Mouse (Mus musculus): ENCODE data around the gene Trem1. TPM values are rescaled to one million over a fixed set of nuclear protein-coding genes. Genes with fewer than 3 reads are reported as not detected.

The Trem1 gene
- not detected for total RNA-seq (2021)

DNA sequence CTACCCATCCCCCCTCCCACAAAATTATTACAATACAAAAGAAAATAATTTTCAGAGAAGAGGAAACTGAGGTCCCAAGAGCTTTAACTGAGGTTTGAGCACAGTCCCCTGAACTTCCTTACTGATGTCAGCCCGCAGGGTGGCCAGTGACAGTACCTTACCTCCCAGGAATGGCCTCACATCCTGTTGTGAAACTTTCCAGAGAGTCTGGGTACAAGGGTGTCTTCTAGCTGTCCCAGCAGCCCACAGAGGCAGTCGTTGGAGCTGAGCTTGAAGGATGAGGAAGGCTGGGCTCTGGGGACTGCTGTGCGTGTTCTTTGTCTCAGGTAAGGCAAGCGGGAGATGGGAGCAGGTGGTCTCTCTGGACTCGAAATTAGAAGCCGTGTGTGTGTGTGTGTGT lies at the start of gene Trem1:
Gene Trem1 (plus strand): TSS at position 251 of the 400 bp plus-strand sequence.
- DNase-seq, result no peak

DNA sequence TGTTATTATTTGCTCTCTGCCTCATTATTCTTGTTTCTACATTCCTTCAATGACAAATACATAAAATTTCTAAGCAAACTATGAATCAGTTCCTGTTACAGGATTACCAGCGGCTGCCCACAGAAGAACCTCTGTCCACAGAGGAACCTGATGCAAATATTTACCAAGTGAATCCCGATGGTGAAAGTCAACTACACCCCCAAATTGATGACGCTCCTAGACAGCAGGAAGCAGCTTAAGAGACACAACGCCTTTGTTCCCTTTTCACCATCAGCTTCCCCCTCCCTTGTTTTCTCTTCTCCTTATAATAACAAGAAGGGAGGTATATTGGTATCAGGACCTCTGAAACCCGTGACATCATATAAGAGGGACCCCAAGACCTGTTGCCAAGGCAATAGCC lies 47.3 kb upstream of the Trem1 start:
- DNase-seq, result no peak

DNA sequence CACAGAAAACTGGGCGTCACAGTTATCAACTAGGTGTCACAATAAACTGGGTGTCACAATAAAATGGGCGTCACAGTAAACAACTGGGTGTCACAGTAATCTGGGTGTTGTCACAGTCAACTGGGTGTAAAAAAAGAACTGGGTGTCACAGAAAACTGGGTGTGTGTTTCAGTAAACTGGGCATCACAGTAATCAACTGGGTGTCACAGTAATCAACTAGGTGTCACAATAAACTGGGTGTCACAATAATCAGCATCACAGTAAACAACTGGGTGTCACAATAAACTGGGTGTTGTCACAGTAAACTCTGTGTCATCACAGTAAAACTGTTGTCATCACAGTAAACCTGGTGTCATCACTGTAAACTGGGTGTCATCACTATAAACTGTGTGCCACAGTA lies 40.2 kb upstream of the Trem1 start:
- DNase-seq, result no peak

DNA sequence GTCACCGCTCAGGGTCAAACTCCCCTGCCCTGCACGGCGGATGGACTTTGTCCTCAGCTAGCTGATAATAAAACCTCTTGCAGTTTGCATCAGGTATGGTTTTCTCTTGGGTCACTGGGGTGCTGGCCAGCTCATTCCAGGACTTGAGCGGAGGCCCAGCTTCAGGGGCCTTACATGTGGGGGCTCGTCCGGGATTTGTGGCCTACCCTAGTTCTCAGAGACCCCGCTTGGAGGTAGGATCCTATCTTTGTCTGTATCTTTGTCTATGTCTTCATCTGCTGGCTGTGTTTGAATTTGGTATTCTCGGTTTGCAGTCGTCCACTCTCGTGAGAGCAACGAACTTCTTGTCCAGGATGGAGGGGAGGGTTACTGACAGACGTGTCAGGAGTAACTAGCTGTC lies 29.5 kb upstream of the Trem1 start:
- no peak for DNase-seq

DNA sequence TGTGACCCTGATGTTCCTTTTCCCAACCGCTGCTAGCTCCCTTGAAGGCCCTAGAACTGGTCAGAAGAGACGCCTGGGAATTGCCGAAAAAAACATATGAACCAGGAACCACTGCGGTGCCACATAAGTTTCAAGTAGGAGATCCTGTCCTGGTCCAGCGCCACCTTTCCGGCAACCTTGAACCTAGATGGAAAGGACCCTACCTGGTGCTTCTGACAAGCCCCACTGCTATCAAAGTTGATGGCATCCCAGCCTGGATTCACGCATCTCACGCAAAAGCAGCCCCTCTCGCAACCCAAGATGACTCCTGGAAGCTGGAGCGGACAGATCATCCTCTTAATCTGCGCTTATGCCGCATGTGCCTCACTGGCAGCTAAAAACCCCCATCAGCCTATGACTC lies 20.0 kb upstream of the Trem1 start:
- no peak for DNase-seq

DNA sequence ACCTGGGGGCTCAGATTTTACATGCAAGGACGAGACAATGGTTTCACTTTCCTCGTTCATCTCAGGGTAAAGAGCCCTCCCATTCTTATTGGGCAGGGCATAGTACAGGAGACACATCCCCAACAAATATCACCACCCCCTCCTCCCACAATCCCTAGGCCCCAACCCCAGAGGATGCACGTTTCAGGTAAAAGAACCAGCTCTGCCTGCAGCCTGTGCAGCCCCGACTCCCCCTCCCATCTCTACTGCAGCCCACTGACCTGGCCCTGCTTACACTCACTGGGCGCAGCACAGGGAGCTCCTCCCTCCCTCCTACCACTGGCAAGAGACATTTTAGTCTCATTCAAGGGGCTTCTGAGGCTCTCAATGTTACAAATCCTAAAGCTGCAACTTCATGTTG lies 19.1 kb upstream of the Trem1 start:
- no peak for DNase-seq

DNA sequence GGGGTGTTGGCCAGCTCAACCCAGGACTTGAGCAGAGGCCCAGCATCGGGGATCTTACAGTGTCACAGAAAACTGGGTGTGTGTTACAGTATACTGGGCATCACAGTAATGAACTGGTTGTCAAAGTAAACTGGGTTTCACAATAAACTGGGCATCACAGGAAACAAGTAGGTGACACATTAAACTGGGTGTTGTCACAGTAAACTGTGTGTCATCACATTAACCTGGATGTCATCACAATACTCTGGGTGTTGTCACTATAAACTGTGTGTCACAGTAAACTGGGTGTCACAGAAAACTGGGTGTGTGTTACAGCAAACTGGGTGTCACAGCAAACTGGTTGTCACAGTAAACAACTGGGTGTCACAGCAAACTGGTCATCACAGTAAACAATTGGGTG lies 17.1 kb upstream of the Trem1 start:
- no peak for DNase-seq

DNA sequence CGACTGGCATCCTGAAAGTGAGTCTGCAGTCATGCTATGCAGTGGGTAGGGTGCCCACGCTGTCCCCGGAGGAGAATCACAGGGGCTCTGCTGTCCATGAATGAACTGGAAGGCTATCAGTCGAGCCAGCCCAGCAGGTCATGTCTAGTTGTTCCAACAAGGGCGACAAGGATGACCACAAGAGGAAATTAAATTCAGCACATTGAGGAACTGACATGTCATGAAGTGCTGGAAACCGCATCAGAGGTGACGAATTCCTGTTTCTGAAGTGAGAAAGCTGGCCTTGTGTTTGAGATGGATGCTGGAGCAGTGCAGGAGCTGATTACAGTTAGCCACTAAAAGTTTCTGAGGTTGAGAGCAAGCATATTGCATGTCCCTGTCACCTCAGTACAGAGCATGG lies 1.9 kb upstream of the Trem1 start:
- DNase-seq, result no peak

DNA sequence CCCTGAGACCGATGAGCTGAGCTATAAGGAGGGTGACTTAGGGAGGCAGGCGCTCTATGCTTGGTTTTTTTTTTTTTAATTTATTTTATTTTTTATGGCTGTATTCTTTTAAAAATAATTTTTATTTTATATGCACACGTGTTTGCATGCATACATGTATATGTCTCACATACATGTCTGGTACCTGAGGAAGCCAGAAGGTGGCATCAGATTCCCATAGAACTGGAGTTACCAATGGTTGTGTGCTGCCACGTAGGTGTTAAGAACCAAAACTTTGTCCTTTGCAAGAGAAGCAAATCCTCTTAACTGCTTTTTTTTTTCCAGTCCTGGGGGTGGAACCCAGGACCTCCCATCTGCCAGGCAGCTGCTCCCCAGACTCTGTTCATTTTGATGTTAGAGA lies 1.2 kb downstream of the Trem1 start:
- no peak for DNase-seq

DNA sequence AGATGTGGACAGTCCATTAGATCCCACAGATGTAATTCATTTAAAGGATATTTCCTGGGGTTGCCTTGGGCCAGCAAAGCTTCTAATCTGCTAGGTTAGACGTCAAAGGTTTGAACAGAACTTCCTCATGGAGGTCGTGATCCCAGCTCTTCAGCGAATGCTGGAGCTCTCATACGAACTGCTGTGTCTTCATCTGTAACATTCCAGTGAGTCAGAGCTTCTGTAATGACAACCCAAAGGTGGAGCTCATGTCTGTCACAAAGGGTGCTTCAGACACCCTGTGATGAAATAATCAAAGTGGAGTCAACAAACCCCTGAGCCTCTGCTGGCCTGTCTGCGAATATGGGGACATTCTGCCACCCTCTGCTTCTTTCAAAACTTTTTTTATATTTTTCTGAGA lies 2.0 kb downstream of the Trem1 start:
- no peak for DNase-seq

DNA sequence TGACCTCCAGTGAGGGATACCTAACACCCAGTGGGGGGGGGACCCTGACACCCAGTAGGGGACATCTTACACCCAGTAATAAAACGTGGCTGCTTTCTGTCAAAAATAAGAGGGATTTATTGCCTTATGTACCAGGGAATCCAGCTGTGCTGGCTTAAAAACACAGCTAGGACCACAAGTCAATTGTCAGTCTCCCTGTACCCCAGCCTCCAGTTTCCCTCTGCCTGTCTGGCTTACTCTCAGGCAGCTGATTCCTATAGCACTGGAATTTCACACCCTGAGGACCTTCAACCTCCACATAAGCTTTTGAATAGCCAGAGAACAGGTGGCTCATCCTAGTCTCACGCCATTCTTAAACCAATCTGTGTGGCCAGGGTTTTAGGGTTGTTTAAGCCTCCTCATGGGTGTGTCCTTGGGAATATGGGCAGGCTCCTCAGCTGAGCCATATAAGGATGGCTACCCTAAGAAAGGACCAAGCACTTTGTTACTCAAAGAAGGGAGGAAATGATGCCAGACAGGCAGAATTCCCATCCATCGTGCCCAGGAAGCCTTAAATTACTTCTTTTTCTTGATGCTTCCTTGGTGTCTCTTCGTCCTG lies 3.3 kb downstream of the Trem1 start:
- no peak for DNase-seq

DNA sequence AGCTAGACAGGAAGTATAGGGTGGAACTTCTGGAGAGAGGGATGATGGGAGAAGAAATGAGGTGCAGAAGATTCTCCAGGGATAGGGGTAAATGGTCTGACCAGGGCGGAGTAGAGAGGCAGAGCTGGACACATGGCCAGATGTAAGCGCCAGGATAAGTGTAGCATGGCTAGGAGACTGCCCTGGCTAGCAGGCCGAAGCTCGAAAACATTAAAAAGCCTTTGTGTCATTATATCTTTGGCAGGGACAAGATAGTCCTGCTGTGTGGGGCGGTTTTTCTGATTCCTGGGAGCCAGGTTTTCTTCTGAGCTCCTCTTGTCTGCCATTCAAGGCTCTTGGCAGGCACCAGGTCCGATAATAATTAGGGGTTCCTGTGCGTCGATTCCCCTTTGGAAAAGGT lies 5.1 kb downstream of the Trem1 start:
- no peak for DNase-seq

DNA sequence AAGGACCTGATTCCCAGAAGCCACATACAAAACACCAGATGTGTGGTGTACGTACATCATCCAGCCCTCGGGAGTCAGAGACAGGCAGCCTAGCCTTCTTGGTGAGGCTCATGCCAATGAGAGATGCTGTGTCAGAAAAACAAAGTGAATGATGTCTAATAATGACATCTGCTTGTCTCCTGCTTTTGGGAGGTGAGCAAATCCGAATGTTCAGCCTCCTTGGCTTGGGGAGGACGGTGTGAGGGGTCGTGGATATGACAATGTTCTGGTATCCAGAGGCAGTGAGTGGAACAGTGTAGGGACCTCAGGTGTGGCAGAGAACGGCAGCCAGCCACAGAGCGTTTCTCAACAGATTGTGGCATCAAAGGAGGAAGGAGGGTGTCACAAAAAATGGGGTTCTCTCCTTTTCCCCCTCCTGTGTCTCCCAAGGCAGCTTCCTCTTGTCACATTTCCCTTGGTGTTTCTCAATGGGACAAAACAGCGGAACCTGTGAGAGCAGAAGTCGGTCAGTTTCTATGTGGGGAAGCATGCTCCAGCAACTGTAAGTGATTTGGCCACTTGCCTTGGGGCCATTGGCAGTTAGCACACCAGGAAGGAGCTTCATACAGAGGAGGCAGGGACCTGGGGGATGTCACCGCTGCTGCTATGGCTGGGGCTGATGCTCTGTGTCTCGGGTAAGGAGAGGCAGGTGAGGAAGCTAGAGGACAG lies 14.8 kb downstream of the Trem1 start, which contains the start of gene Trem3:
Gene Trem3 (plus strand): TSS at position 557 of the 708 bp plus-strand sequence.
- no peak for DNase-seq

DNA sequence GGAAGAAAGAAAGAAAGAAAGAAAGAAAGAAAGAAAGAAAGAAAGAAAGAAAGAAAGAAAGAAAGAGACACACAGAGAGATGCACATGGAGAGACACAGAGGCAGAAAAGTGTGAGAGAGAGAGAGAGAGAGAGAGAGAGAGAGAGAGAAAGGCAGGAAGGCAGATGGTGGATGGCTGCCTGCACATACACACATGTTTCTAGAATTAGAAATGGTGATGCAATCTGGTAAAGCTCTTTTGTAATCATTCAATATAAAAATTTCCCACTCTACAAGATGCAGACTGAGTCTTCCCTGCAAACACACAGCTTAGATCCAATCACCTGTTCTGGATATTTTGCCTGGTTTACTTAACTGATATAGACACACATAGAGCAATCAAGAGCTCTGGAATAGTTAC lies 16.5 kb downstream of the Trem1 start:
- no peak for DNase-seq

DNA sequence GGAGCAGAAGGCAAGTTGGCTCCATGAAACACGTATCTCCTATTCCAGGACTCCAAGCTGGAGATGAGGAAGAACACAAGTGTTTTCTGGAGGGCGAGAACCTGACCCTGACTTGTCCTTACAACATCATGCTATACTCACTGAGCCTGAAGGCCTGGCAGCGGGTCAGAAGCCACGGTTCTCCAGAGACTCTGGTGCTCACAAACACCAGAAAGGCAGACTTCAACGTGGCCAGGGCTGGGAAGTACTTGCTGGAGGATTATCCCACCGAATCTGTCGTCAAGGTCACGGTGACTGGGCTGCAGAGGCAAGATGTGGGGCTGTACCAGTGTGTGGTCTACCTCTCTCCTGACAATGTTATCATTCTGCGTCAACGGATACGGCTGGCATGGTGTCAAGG lies 16.9 kb downstream of the Trem1 start:
- DNase-seq, result no peak

DNA sequence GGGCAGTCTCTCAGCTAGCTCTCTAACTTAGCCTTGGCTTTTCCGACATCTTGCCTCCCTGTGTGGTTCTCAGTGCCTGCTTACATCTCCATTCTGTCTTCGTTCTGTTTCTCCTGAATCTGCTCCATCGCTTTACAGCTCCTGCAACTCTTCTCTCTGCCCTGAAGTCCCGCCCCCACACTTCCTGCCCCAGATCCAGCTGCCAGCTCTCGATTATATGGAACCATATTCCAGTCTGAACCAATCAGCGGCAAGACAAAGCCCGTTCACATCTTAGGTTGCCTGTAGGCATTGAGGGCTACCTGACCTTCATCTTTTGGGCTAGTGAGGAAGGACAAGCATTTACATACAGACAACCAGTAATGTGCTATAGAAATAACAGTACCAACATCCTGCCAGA lies 18.1 kb downstream of the Trem1 start:
- DNase-seq, result no peak

DNA sequence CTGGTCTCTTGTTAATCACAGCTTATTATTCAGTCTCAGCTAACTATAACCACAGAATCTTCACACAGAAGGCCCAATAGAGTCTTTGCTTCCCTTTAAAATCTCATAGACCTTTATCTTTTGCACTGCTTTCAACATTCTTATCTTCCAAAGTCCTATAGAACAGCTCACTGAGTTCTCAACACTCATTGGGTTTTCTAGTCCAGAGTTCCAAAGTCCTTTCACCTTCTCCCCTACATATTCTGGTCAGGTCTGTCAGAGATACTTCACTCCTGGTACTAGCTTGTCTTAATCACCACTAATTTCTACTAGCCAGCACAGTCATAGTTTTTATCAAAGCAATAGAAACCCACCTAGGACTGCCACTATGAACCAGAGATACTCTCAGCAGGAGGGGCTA lies 24.0 kb downstream of the Trem1 start:
- DNase-seq, result no peak

DNA sequence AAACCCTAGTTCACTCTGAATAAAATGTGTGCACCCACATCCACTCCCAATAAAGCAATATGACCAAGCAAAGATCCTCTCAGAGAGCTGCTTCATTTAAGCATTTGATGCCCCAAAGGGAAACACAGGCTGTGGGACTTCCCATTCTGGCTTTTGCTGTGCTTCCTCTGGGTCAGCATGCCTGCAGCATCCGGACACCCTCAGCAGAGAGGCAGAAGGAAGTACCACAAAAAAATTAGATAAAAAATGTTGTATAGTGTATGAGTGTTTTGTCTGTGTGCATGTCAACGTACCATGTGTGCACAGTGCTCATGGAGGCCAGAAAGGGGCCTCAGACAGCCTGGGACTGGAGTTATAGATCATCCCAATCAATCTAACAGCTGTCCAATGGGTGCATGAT lies 29.3 kb downstream of the Trem1 start:
- no peak for DNase-seq

DNA sequence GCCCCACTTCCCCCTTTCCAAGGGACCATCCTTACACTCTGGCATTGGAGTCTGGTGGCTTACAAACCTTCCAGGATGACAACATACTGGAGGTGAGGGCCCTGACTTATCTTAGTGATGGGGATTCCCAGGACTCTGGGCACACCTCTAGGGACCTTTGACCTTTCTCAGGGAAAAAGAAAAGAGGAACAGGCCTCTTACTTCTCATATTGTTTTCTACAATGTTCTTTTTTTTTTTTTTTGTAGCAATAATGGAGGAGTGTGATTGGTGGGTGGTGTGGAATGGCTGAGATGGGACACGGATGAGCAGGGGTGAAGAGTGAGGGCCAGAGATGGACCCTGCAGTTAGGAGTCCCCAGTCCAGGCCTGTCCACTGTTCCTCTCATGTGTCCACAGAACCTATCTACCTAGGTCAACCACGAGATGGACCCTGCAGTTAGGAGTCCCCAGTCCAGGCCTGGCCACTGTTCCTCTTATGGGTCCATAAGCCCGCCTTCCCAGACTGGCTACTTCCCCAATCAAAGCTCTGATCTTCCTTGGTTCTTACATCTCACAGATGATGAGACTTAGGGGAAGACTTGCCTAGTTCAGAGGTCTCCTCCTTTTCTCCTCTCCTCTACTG lies 31.3 kb downstream of the Trem1 start, which contains the start of gene Treml4:
Gene Treml4 (plus strand): TSS at position 555 of the 622 bp plus-strand sequence.
- no peak for DNase-seq

DNA sequence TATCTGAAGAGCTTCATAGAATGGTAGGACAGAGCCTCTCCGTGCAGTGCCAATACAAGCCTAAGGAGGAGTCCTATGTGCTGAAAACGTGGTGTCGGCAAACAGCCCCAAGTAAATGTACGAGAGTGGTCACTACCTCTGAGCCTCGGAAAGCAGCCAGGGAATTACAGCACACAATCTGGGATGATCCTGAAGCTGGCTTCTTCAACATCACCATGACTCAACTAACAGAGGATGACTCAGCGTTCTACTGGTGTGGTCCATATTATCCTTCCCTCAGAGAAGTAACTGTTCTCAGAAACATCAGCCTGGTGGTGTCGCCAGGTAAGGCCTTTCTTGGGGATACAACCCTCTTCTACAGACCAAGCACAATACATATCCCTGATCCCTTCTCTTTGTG lies 32.1 kb downstream of the Trem1 start:
- DNase-seq, result no peak

DNA sequence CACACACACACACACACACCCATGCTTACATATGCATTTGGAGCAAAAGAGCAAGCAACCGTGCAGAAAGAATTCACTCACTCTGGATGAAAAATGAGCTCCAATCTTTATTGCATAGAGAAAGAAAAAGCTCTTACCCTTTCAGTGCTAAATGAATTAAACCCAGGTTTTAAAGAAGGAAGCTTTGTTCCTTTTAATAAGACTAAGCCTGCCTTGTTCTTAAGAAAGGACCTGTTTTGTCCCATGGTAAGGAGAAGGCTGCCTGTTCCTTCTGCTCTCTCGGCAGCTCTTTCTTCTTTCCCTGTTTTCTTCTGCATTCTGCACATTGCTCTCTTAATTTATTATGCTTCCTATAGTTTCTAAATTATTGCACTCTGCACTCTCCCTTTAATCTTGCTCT lies 33.6 kb downstream of the Trem1 start:
- no peak for DNase-seq

DNA sequence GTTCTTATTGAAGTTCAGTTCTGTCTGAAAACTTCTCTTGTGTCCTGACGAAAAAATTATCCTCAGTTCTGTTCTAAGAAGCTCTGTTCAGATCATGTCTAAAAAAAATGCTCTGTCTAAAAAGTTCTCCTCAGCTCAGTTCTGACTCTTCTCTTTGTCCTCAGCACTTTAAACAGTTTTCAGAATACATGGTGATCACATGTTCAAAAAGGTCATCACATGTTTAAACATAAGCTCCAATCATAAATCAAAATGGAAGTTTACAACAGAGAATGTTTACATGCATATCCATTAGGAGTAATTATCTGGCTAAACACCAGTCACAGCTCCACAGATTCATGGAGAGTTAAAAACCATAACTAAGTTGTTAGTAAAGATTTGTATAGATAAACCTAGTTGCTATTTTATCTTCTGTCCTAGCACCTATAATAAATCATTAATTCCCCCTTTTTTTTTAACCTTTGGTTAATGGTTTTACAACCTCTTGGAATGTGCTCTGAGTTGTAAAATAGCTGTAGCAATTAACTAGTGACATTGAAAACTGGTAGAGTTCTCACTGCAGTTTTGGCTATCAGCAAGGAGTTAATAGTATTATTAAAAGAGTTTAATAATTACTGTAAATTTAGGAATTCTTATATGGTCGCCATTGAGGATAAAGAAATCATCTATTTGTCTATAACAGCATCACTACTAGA lies 34.2 kb downstream of the Trem1 start:
- DNase-seq, result no peak

DNA sequence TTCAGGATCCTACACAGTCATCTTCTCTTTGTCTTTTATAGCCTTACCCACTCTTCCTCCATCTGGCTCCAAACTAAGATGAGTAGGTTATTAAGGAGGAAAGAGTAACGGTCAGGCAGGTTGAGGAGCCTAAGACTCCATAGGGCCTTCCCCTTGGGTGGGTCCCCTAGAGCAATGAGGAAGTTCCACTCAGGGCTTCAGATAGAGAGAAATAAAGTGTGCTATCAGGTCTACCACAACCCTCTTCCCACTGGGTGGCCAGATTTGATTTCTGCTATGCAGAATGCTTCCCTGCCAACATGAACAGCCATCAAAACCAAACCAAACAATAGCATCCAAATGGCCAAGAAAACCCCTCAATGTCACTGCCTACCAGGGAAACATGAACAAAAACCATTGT lies 35.0 kb downstream of the Trem1 start:
- no peak for DNase-seq

DNA sequence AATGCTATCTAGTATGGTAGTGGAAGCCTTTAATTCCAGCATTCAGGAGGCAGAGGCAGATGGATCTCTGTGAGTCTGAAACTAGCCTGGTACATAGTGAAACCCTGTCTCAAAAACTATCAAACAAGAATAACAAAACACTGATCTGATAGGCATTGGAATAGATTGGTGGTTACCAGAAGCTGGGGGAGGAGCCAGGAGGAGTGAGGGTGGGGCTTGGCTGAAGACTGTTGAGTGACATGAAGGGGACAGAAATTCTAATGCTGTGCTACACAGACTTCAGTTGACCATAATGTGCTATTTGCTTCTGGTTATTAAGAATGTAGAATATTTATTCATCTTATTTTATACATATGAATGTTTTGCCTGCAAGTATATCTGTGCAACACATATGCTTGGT lies 35.7 kb downstream of the Trem1 start:
- no peak for DNase-seq

Measured in layer of hippocampus, postnatal 36 days (tissue).